Mouse (Mus musculus): Measurements from ENCODE around the gene Mospd3. TPM values are rescaled to one million over a fixed set of nuclear protein-coding genes. Genes with fewer than 3 reads are reported as not detected.

The Mospd3 gene
- total RNA-seq, 2 experiments from 2014 or later, result 38.8 to 43.1 TPM

DNA sequence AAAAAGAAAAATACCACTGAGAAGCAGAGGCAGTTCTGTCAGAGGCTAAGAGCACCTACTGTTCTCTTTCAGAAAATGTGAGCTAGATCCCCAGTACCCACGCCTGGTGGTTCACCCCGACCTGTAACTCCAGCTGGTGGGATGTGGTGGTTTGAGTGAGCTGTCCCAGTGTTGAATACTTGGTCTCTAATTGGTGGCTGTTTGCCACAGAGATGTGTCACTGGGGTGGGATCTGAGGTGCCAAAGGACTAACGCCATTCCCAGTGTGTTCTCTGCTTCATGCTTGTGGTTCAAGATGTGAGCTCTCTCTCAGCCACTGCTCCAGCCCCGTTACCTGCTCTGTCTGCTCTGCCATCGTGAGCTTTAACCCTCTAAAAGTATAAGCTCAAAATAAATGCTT lies 10.4 kb downstream of the Mospd3 start:
- intact Hi-C loops (cut with DNase I), result no loop called here
- no peak for DNase-seq (ENCODE audit: extremely low spot score in 1 of 2, low spot score in 2 of 2)

DNA sequence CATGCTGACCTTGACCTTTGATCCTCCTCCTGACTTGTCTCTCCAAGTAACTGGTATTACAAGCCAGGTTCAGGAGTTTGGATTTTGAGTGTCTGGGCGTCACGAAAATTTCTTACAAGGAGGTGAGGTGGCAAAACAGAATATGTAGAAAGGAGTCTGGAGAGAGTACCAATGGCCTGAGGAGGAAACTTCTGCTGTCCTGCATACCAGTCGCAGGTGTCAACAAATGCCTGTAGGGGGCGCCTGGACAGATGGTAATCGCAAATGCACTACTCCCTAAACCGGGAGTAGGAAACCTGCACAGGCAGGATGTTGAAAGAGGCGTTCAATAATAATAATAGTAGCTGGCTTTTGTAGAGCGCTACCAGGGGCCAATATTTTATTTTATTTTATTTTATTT lies 15.9 kb downstream of the Mospd3 start:
- intact Hi-C loops (cut with DNase I), result loop anchor here (5.0 kb wide), 1 partner anchor 53 kb away; the partner anchor contains the start of genes Epo and Gnb2
- peak in 1 of 2 experiments; percentile 79 for DNase-seq (ENCODE audit: extremely low spot score in 1 of 2, low spot score in 2 of 2)

DNA sequence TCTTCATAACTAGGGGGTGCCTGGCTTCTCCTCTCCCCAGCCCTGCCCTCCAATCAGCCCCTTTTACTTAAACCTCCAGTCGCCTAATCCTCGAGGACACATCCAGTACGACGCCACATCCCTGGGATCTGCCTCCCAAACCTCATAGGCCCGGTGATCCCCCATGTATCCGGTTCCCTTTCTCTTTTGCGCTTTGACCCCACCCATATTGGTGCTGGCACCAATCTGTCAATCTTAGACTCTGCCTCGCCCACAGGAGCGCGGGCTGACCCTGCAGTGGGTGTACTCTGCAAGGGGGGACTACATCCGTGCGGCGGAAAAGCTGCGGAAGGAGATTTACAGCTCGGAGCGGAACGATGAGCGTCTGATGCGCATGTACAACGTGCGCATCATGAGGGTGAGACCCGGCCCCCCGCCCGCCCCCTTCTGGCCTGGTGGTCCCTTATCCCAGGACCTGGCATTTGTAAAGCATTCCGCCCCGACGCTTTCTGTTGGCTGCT lies 17.1 kb downstream of the Mospd3 start:
- intact Hi-C loops (cut with DNase I), result no loop called here
- DNase-seq (ENCODE audit: extremely low spot score in 1 of 2, low spot score in 2 of 2), result peak; percentile 73 to 76

DNA sequence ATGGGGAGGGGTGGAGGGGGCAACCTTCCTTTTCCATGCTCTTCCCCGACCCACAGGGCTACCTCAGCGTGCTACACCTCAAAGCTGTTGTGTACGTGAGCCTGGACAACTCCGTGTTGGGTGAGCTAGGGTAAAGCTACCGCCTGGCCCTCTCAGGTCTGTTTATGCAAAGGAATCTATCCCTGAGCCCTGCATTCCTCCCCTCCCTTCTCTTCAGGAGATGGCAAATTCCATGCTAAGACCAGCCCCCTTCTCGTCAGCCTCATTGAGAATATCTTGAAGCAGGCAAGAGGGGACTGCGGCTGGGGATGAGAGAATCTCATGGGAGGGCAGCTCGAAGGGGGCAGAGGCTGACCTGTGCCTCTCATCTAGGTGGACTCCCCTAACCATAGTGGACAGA lies 18.2 kb downstream of the Mospd3 start:
- intact Hi-C loops (cut with DNase I), result no loop called here

DNA sequence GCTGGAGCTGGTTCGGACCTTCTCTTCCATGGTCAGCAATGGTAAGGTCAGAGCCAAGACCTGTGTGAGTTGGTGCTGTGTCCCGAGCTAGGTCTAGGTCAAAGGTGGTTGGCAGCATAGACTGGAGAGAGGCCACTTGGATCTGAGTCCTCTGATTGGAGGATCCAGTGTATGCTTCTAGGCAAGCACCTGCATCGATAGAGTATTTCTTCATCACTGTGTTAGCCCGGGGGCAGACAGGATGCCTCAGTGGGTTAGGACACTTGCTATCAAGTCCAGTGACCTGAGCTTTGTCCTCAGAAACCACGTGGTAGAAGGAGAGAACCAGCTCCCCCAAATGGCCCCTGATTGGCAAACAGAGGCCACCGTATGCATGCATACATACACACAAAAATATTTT lies 20.6 kb downstream of the Mospd3 start:
- DNase-seq (ENCODE audit: extremely low spot score in 1 of 2, low spot score in 2 of 2), result no peak
- intact Hi-C loops (cut with DNase I), result no loop called here

More for the DNA sequence above, 18.2 kb downstream of the Mospd3 start:
- DNase-seq (ENCODE audit: extremely low spot score in 1 of 2, low spot score in 2 of 2), result no peak

DNA sequence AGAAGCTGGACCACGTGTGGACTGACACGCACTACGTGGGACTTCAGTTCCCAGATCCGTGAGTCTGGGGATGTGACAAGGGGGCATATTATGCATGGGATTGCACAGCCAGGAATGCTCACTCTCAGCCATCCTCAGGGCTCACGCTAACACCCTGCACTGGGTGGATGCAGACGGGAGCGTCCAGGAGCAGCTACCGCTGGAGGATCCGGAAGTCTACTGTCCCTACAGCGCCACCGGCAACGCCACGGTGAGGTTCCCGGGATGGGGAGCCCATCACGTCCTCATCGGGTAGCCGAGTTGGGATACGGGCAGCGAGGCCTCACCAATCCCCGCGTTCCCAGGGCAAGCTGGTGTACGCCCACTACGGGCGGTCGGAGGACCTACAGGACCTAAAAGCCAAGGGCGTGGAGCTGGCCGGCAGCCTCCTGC lies 26.4 kb downstream of the Mospd3 start:
- intact Hi-C loops (cut with DNase I), result no loop called here
- DNase-seq (ENCODE audit: extremely low spot score in 1 of 2, low spot score in 2 of 2), result peak; percentile 36 to 69

DNA sequence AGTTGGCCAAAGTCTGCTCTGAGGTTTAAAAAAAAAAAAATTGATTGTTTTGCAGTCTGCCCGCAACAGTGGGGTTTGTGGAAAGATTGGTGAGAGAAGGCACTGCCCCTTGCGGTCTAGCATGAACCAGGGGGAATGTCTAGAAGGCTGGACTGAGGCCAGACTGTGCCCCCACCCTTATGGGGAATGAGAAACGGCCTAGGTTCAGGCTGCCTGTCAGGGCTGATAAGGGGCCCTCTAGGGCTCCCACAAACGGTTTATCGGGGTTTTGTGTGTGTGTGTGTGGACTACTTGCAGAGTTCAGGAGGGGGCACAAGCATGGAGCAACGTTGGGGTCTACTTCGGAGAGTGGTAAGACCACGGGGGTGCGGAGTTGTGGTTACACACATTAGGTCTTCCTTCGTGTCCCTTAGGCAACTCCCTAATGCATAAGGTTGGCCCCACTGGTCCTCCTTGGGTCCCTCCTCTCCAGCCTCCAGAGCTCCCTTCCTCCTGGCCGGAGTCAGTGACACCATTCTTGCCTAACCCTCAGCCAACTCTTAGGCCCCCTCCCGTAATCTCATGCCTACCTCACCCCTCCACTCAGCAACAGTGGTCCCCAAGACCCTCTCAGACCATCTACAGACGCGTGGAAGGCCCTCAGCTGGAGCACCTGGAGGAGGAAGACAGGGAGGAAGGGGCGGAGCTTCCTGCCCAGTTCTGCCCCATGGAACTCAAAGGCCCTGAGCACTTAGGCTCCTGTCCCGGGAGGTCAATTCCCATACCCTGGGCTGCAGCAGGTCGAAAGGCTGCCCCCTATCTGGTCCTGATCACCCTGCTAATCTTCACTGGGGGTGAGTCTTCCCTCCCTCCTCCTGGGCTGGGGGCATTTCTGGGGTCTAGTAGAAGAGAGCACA lies 29.9 kb downstream of the Mospd3 start:
- intact Hi-C loops (cut with DNase I), result no loop called here

DNA sequence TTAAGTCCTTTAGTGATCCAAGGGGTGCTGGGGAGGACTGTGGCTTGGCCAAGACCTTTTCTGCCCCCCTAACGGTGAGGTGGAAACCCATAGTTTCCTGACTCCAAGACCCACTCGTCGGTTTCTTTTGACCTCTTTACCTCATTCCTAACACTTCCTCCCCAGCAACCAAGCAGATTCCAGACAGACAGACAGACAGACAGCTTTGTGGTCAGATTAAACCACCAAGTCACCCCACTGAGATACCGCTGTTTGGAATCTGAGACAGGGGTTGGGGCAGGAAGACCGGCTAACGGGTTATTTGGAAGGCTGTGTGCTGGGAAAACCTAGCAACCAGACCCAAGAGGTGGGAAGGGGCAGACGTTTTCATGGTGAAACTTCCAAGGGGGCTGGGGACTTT lies 30.7 kb downstream of the Mospd3 start:
- intact Hi-C loops (cut with DNase I), result no loop called here
- DNase-seq (ENCODE audit: extremely low spot score in 1 of 2, low spot score in 2 of 2), result no peak

More for the DNA sequence above, 29.9 kb downstream of the Mospd3 start:
- no peak for DNase-seq (ENCODE audit: extremely low spot score in 1 of 2, low spot score in 2 of 2)

DNA sequence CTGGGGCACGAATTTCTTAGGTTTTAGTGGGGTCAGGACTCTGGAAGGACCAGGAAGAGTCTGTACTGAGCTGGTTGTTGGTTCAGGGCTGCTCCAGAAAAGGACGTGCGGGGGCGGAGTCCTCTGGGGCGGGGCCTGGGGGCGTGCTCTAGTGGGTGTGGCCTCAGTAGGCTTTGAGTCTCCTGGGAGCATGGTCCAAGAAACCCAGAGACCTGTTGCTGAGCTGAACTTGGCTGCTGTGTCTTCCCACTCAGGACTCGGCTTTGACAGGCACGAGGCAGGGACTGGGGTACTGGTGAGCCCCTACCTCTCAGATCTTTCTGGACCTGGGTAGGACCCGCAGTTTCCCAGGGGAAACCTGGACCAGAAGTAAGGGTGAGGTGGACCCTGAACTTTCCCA lies 31.2 kb downstream of the Mospd3 start, which contains the start of gene Tfr2:
Gene Tfr2, plus strand, starts transcription at position 176 of the 400 bp plus-strand sequence.
- DNase-seq (ENCODE audit: extremely low spot score in 1 of 2, low spot score in 2 of 2), result no peak
- intact Hi-C loops (cut with DNase I), result no loop called here

DNA sequence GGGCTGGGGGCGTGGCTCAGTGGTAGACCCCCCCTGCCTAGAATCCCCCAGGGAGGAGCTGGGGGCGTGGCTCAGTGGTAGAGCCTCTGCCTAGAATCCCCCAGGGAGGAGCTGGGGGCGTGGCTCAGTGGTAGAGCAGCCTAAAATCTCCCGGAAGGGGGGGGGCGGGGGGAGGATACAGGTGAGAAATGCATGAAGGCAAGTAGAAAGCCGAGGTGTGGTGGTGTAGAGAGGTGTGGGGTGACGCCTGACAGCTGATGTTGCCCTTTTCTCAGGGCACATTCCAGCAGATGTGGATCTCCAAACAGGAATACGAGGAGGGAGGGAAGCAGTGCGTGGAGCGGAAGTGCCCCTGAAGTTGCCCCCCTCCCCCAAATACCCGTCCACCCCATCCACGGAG lies 31.8 kb downstream of the Mospd3 start:
- no peak for DNase-seq (ENCODE audit: extremely low spot score in 1 of 2, low spot score in 2 of 2)
- intact Hi-C loops (cut with DNase I), result no loop called here

DNA sequence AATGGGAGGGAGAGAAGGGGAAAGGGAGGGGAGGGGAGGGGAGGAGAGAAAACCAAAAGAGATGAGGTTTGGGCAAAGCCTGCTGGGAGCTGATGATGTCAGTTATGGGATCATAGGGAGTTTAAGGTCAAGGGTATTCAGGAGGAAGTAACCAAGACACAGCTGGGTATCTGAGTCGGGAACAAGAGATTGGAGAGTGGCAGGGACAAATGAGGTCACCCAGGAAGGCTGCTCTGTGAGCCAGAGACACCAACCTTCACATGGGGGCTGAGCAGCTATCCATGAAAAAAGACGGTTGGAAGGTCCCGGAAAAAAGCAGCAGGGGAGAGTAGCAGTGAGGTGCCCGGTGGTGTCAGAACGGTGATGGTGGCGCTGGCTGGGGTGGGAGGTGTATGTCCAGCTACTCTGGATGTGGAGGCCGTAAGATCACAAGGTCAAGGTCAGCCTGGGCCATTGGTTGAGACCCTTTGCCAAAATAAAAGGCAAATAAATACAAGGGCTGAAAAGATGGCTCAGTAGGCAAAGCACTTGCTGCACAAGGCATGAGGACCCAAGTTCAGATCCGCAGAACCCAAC lies 32.5 kb downstream of the Mospd3 start:
- intact Hi-C loops (cut with DNase I), result no loop called here
- no peak for DNase-seq (ENCODE audit: extremely low spot score in 1 of 2, low spot score in 2 of 2)

DNA sequence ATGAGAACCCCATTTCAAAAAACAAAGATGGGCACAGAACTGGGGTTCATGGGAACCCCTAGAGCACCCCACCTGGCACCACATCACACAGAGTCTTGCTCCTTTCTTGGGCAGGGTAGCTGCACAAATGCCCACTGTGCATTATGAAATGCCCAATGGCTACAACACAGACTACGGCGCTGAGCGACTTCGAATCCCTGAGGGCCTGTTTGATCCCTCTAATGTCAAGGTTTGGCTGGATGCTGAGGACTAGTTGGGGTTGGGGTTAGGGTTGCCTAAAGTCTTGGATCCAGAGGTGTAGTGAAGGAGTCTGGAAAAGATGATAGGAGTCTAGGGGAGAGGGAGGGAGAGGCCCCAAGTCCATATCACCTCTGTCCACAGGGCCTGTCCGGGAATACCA lies 34.4 kb downstream of the Mospd3 start:
- intact Hi-C loops (cut with DNase I), result no loop called here
- DNase-seq (ENCODE audit: extremely low spot score in 1 of 2, low spot score in 2 of 2), result no peak

DNA sequence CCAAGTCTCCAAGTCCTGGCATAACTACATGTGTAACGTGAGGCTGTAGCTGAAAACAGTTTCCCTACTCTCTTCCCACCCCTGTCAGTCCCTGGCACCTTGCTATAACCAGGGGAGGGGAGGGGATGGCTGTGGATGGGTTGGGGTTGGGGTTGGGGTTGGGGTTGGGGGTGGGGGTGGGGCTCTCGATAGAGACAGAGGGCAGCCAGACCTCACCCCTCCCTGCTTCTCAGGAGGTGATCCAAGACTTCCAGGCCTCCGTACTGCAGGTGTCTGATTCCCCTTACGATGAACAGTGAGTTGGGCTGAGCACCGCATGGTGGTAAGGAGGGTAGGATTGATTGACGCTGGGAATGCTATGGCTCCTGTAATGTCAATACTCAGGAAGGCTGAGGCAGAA lies 35.1 kb downstream of the Mospd3 start:
- intact Hi-C loops (cut with DNase I), result no loop called here
- no peak for DNase-seq (ENCODE audit: extremely low spot score in 1 of 2, low spot score in 2 of 2)

DNA sequence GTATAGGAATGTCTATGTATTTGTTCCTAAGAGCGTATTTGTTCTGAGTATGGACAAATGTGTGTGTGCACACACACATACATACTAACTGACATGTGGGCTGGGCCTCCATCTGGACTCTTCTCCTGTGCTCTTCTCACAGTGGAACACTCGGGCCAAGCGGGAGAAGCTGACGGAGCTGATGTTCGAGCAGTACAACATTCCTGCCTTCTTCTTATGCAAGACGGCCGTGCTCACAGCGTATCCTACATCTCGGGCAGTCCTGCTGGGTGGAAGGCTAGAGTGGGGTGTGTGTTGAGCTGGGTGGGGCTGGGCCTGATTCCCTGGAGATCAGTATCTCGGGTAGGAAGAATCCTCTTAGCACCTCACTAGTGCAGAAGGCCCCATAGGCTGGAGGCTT lies 37.9 kb downstream of the Mospd3 start:
- intact Hi-C loops (cut with DNase I), result no loop called here
- no peak for DNase-seq (ENCODE audit: extremely low spot score in 1 of 2, low spot score in 2 of 2)

DNA sequence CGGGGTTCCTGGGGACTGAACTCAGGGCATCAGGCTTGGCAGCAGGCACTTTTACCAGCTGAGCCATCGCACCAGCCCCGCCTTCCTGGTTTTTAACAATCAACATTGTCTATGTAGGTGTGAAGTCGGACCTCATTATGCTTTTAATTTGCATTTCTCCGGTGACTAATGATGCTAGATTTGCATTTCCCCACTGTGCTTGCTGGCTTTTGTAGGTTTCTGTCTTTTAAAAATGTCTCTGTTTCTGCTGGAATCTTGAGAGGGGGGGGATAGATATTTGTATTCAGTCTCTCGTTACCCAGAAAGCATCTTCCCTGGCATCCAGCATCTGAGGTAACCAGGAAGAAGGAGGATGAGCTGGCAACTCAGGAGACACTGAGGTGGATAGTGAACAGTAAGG lies 39.3 kb downstream of the Mospd3 start:
- DNase-seq (ENCODE audit: extremely low spot score in 1 of 2, low spot score in 2 of 2), result no peak
- intact Hi-C loops (cut with DNase I), result no loop called here

DNA sequence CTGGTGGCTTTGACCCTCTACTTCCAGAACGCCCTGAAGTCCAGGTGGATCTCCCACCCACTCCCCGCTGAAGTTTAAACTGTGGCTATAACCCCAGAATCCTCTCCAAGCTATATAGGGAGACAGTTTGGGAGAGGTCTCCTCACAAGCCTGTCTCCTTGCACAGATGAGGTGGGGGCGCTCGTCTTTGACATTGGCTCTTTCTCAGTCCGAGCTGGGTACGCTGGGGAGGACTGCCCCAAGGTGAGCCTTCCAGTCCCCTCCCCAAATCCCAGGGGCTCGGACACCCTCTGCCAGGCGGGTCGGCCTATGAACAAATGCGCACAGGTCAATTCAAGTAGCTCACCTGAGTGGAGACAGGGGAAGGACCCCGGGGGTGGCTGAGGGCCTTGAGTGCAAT lies 47.0 kb downstream of the Mospd3 start:
- DNase-seq (ENCODE audit: extremely low spot score in 1 of 2, low spot score in 2 of 2), result no peak
- intact Hi-C loops (cut with DNase I), result no loop called here

DNA sequence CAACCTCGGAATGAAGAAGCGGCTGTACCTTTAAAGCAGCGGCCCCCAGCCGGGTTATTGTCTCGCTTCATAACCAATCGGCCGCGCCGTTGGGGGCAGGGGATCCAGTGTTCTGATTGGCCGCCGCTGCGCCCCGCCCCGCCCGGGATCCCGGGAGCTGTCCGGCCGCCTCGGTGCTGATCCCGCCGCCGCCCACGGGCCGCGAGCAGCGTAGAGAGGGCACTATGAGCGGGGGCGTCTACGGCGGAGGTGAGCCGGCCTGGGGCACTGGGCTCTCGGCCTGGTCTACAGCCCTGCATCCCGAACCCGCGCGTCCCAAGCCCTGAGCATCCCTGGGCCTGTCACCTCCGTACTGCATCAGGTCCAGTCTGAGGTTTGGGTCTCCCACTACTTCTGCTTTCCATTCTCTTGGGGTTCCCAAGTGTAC lies 47.4 kb downstream of the Mospd3 start, which contains the start of gene Actl6b:
Gene Actl6b, plus strand, starts transcription at position 107 of the 427 bp plus-strand sequence.
- DNase-seq (ENCODE audit: extremely low spot score in 1 of 2, low spot score in 2 of 2), result peak; percentile 86 to 93
- intact Hi-C loops (cut with DNase I), result no loop called here

DNA sequence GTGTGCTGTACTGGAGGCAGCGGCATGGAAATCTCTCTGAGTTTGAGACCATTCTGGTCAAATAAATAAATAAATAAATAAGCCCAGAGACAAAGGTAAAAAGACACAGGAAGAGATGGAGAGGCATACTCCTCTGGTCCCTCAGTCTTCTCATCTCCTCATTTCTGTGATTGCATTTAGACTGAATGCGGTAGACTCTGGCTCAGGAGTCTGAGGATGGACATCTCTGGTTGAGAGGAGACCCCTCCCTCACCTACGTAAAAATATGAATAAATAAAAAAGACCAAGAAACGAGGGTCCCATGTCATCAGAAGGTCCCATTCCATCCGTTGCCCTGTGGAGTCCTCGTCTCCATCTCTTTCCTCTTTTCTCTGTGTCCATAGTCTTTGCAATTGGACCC lies 47.9 kb downstream of the Mospd3 start:
- intact Hi-C loops (cut with DNase I), result no loop called here
- no peak for DNase-seq (ENCODE audit: extremely low spot score in 1 of 2, low spot score in 2 of 2)

DNA sequence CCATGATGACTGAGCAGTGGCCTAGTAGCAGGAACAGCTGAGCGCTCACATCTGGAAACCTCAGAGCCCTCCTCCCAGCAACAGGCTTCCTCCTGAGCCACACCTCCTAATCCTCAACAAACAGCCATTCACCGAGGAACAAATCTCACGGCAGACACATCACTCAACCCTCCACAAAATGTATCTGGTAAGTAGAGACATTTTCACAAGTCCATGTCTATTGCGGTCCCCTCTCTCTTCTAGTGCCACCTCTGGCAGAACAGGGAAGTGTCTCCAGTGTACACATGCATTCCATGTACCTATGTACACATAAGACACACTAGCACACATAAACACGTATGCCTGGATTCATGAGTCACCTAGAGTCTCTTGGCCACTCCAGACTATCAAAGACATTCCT lies 49.7 kb downstream of the Mospd3 start:
- peak in 1 of 2 experiments; percentile 28 for DNase-seq (ENCODE audit: extremely low spot score in 1 of 2, low spot score in 2 of 2)
- intact Hi-C loops (cut with DNase I), result no loop called here

DNA sequence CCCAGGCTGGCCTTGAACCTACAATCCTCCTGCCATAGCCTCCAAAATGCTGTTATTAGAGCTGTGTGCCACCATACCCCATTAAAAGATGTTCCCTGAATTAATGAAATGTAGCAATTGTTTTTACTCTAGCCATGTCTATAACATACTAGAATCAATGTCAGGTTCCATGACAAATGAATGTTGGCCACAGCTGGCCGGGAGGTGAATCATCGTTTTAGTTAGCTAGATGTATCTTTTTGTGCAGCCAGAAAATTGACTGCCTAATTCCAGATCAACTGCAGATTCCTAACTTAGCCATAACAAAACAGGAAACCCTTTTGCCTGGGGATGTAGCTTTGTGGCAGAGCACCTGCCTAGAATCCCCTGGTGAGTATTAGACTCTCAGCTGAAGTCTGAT lies 51.0 kb downstream of the Mospd3 start:
- intact Hi-C loops (cut with DNase I), result no loop called here
- DNase-seq (ENCODE audit: extremely low spot score in 1 of 2, low spot score in 2 of 2), result no peak

Data from left cerebral cortex, postnatal 10 days (tissue).